Mouse (Mus musculus) heart, postnatal 14 days (tissue): Measurements from ENCODE around the gene Ace. TPM values are rescaled to one million over a fixed set of nuclear protein-coding genes. Genes with fewer than 3 reads are reported as not detected.

ENCODE experiments used
- DNase-seq, 2 experiments: peaks; one replicate each; pipeline ENCODE4 v3.0.0; 2021 to 2022
- intact Hi-C: fragments of 180-260 bp; cut with DNase I; formaldehyde crosslinking; loops from one replicate; pipeline ENCODE4 v1.15.1; 2025
- long read RNA-seq, 2 experiments: library from polyadenylated mRNA; stranded (forward); transcript quantifications; one replicate each; pipeline ENCODE4 v2.0.0; 2021
- total RNA-seq, 2 experiments: library from RNA; stranded (reverse); gene quantifications; 2 replicates each; pipeline ENCODE4 v1.2.3; 2021

The Ace gene
- 10 to 100 TPM; 28.7 to 31.6 TPM for total RNA-seq
- long read RNA-seq, experiment 1, full-length matches to known transcripts: 6 of 16 reads
- long read RNA-seq, experiment 1, partial matches to known transcripts: 7 of 16 reads
- long read RNA-seq, experiment 1, other reads (novel, unspliced or antisense): 3 of 16 reads
- long read RNA-seq, experiment 2, full-length matches to known transcripts: 12 of 19 reads
- long read RNA-seq, experiment 2, partial matches to known transcripts: 7 of 19 reads
- long read RNA-seq, experiment 2, other reads (novel, unspliced or antisense): 0 of 19 reads

- intact Hi-C loops: loop anchor here (2.0 kb wide), 1 partner anchor 23 kb away; no protein-coding TSS in a partner anchor
- peak; percentile 52 to 63 for DNase-seq
Measured at GRCm38 (mm10) chr11:105967741-105968574, at the start of gene Ace. Gene Ace (plus strand): TSS chr11:105967945.

GRCm38 (mm10) chr11:105920098-105920785 is 47.5 kb upstream of the Ace start:
- intact Hi-C loops: no loop called here
- no peak for DNase-seq

- intact Hi-C loops: no loop called here
- DNase-seq: no peak
Measured at GRCm38 (mm10) chr11:105920836-105921235, 46.9 kb upstream of the Ace start.

- intact Hi-C loops: no loop called here
Measured at GRCm38 (mm10) chr11:105921275-105921674, 46.5 kb upstream of the Ace start.

GRCm38 (mm10) chr11:105922769-105923663 is 44.7 kb upstream of the Ace start:
- DNase-seq: no peak
- intact Hi-C loops: no loop called here

More at GRCm38 (mm10) chr11:105921275-105921674, 46.5 kb upstream of the Ace start:
- no peak for DNase-seq

GRCm38 (mm10) chr11:105927065-105928030 is 40.4 kb upstream of the Ace start:
- intact Hi-C loops: loop anchor here (1.0 to 2.0 kb wide), 2 partner anchors 42 to 147 kb away; no protein-coding TSS in a partner anchor
- peak; percentile 70 to 86 for DNase-seq

- DNase-seq: no peak
- intact Hi-C loops: no loop called here
Measured at GRCm38 (mm10) chr11:105928171-105928570, 39.6 kb upstream of the Ace start.

- DNase-seq: no peak
- intact Hi-C loops: no loop called here
Measured at GRCm38 (mm10) chr11:105931380-105931779, 36.4 kb upstream of the Ace start.

- DNase-seq: no peak
- intact Hi-C loops: no loop called here
Measured at GRCm38 (mm10) chr11:105933746-105934145, 34.0 kb upstream of the Ace start.

- intact Hi-C loops: no loop called here
- DNase-seq: peak; percentile 26 to 27
Measured at GRCm38 (mm10) chr11:105934303-105934711, 33.4 kb upstream of the Ace start.

GRCm38 (mm10) chr11:105934816-105935215 is 32.9 kb upstream of the Ace start:
- DNase-seq: peak; percentile 57 to 62
- intact Hi-C loops: no loop called here

- intact Hi-C loops: no loop called here
- no peak for DNase-seq
Measured at GRCm38 (mm10) chr11:105935496-105935895, 32.2 kb upstream of the Ace start.

GRCm38 (mm10) chr11:105936200-105936599 is 31.5 kb upstream of the Ace start:
- peak; percentile 86 to 87 for DNase-seq
- intact Hi-C loops: no loop called here

- intact Hi-C loops: no loop called here
- no peak for DNase-seq
Measured at GRCm38 (mm10) chr11:105936974-105937373, 30.8 kb upstream of the Ace start.

GRCm38 (mm10) chr11:105938771-105939170 is 29.0 kb upstream of the Ace start:
- peak; percentile 37 to 55 for DNase-seq
- intact Hi-C loops: no loop called here

GRCm38 (mm10) chr11:105941973-105942372 is 25.8 kb upstream of the Ace start:
- intact Hi-C loops: no loop called here

GRCm38 (mm10) chr11:105943133-105944102 is 24.3 kb upstream of the Ace start:
- intact Hi-C loops: loop anchor here (2.0 kb wide), 1 partner anchor 25 kb away; no protein-coding TSS in a partner anchor
- peak; percentile 50 to 61 for DNase-seq

More at GRCm38 (mm10) chr11:105941973-105942372, 25.8 kb upstream of the Ace start:
- no peak for DNase-seq
